Mouse (Mus musculus) ovary, postnatal 36 days (tissue): ENCODE data around the gene Pfkfb4.

Experiments used
- DNase-seq: peaks from one replicate; pipeline ENCODE4 v3.0.0; 2022; ENCODE audit warnings: low spot score, mixed read lengths

The Pfkfb4 gene

GRCm38 (mm10) chr9:108991428-108992084 lies at the start of gene Pfkfb4:
Gene Pfkfb4 (plus strand): TSS chr9:108991778.
- DNase-seq, result peak; percentile 88

- DNase-seq, result no peak
These were observed 46.5 kb upstream of the Pfkfb4 start for GRCm38 (mm10) chr9:108945111-108945510.

- no peak for DNase-seq
These were observed 46.0 kb upstream of the Pfkfb4 start for GRCm38 (mm10) chr9:108945608-108946007.

GRCm38 (mm10) chr9:108949231-108949966 lies 42.2 kb upstream of the Pfkfb4 start:
- DNase-seq, result no peak

DNA sequence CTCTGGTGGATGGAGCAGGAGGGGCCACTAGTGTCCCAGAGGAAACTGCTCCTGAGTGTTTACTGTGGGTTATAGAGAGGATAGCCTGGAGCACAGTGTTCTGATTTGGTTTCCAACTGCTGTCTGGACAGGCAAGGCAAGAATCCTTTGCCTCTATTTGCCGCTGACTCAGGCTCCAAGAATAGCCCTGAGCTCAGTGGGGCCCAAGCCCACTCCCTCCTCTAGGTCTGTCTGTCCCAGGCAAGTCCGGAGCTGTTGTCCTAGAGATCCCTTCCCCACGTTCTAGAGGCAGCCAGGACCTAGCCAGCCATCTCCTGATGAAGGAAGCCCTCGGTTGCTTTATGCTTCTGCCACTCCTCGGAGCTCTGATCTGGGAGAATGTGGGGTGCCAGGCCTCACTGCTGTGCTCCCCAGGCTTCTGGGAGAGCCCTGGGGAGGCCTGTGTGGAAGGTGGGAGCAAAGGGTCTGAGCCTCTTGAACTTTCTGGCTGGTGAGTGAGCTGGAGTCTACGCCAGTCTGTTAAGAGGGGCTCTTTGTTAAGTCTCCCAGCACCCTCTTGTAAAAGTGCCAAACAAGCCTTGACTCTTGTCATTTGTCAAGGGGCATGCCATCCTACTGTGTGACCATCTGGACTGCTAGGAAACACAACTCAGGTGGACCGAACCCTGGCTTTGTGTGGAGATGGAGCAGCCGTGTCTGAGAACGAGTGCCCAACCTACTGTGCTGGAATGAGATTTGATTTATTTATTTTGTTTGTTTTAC lies 41.4 kb upstream of the Pfkfb4 start:
- DNase-seq, result no peak

DNA sequence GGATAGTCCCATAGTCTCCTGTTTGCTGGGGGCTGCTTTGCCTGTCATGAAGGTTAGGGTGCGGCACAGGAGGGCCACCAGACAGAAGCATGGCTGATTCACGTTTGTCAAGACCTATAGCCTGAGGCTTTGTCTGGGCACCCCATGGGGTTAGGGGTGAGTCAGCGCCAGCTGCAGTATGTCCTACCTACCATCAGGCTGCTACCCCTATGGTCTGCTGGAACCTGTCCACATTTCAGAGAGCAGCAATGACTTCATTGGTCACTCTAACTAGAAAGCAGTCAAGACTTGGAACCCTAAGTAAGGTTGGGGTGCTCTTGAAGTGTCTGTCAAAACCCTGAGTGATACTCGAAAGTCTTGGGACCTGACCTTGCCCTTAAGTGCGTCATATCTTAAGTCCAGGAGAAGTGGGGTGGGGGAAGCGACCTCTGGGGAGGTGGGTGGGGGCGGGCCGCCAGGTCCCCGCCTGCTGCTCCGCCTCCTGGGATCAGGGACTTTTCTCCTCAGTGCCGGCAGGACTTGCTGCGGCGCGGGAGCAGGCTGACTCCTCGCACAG lies 38.4 kb upstream of the Pfkfb4 start, which contains the start of gene Col7a1:
Gene Col7a1 (plus strand): TSS at position 506 of the 556 bp plus-strand sequence.
- DNase-seq, result no peak

- no peak for DNase-seq
These were observed 36.3 kb upstream of the Pfkfb4 start for GRCm38 (mm10) chr9:108955241-108955640.

GRCm38 (mm10) chr9:108955846-108956245 lies 35.7 kb upstream of the Pfkfb4 start:
- DNase-seq, result no peak

GRCm38 (mm10) chr9:108963577-108963976 lies 28.0 kb upstream of the Pfkfb4 start:
- DNase-seq, result no peak

GRCm38 (mm10) chr9:108964338-108964737 lies 27.2 kb upstream of the Pfkfb4 start:
- no peak for DNase-seq

DNA sequence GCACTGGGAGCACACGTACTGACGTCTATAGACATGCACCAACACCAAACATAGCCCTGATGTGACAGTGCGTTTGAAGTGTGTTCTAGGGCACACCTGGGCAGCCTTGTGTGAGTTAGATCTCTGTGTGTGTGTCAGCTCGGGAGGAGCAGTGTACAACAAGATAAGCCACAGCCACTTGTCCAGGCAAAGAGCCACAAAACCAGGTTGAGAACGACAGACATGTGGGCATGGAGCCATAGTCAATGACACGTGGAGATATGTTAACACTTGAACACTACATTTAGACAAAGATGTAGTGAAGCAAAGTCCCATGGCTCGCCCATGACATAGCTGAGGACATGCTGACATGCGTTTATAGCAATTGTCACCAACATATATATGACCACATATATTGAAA lies 21.0 kb upstream of the Pfkfb4 start:
- DNase-seq, result no peak

GRCm38 (mm10) chr9:108976483-108976882 lies 15.1 kb upstream of the Pfkfb4 start:
- no peak for DNase-seq

DNA sequence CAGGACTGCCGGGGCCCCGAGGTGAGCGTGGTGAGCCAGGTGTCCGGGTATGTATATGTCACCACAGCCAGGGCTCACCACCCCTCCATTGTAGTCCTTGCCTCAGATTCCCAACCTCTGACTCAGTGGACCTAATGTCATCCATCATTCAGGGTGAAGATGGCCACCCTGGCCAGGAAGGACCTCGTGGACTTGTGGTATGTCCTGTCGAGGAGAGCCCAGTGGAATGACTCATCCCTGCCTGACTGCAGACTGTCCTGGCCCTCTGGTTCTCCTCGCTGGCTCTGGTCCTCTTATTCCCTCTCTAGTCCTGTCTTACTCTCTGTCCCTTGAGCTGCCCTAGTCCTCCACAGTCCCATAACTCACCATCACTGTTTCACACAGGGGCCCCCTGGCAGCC lies 13.6 kb upstream of the Pfkfb4 start:
- DNase-seq, result no peak

GRCm38 (mm10) chr9:108982498-108982897 lies 9.1 kb upstream of the Pfkfb4 start:
- no peak for DNase-seq

DNA sequence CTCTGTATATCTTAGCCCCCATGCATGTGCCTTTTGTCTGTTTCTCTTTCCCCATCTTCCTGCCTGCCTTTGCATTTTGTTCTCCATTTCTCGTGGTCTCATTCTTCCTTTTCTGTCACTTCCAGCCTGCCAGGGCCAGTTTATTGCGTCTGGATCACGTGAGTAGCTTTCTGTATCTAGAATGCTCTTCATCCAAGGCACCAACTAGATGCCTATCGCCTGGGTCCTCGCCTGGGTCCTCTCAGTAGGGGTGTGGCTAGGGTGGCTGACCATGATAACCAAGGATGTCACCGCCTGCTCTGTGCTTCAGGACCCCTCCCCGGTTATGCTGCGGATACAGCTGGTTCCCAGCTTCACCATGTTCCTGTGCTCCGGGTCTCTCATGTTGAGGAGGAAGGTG lies 8.4 kb upstream of the Pfkfb4 start:
- DNase-seq, result no peak

- DNase-seq, result no peak
These were observed 5.9 kb upstream of the Pfkfb4 start, which contains the start of gene Ucn2 for GRCm38 (mm10) chr9:108985710-108986109. Gene Ucn2 (plus strand): TSS chr9:108986010.

GRCm38 (mm10) chr9:108987704-108988350 lies 3.8 kb upstream of the Pfkfb4 start:
- peak; percentile 46 for DNase-seq

- DNase-seq, result no peak
These were observed 1.6 kb upstream of the Pfkfb4 start for GRCm38 (mm10) chr9:108989802-108990461.

GRCm38 (mm10) chr9:108990462-108990820 lies 1.1 kb upstream of the Pfkfb4 start:
- no peak for DNase-seq

- DNase-seq, result no peak
These were observed 499 bp downstream of the Pfkfb4 start for GRCm38 (mm10) chr9:108992085-108992469.

- no peak for DNase-seq
These were observed 1.2 kb downstream of the Pfkfb4 start for GRCm38 (mm10) chr9:108992620-108993361.
